Mouse (Mus musculus): ENCODE results near the gene Arvcf.

- TF ChIP-seq EP300 (IDR thresholded peaks at IDR 0.05; ENCODE audit: insufficient read depth, low read depth, low read length) (no peak), CTCF (IDR thresholded peaks at IDR 0.05; ENCODE audit: low read depth, low read length) (peak; percentile 64)
These were observed 3.5 kb downstream of the Arvcf start for GRCm38 (mm10) chr16:18351313-18352055.
